Mouse (Mus musculus) kidney, adult 2 months (tissue): Measurements from ENCODE around the gene Pianp. TPM values are rescaled to one million over a fixed set of nuclear protein-coding genes. Genes with fewer than 3 reads are reported as not detected.

Experiments
- DNase-seq: peaks from one replicate; pipeline ENCODE4 v3.0.0; 2021
- H3K27ac ChIP-seq: fragments of 200-500 bp; 2 replicates; pipeline ENCODE4 v1.5.1; 2012; ENCODE audit warnings: low read depth, low read length, control low read depth, inconsistent platforms; ENCODE audit not compliant: insufficient read depth
- H3K27me3 ChIP-seq: fragments of 200-500 bp; replicated peaks from 2 replicates; pipeline ENCODE4 v1.6.1; 2012; ENCODE audit warnings: mild to moderate bottlenecking, moderate library complexity, low read length, inconsistent platforms; ENCODE audit not compliant: control insufficient read depth, insufficient read depth
- H3K36me3 ChIP-seq: fragments of 200-500 bp; 2 replicates; pipeline ENCODE4 v1.6.1; 2012; ENCODE audit warnings: mild to moderate bottlenecking, moderate library complexity, low read length, inconsistent platforms; ENCODE audit not compliant: control insufficient read depth, insufficient read depth
- H3K4me1 ChIP-seq: fragments of 200-500 bp; 2 replicates; pipeline ENCODE4 v1.6.1; 2011; ENCODE audit warnings: low read length; ENCODE audit not compliant: control insufficient read depth, insufficient read depth
- H3K4me3 ChIP-seq: fragments of 200-500 bp; 2 replicates; pipeline ENCODE4 v1.5.1; 2011; ENCODE audit warnings: mild to moderate bottlenecking, low read depth, low read length, control low read depth; ENCODE audit not compliant: insufficient read depth
- CTCF ChIP-seq: fragments of 200-500 bp; conservative IDR thresholded peaks from 2 replicates; pipeline ENCODE4 v1.5.1; 2011; ENCODE audit warnings: low read depth, mild to moderate bottlenecking, control low read depth, low read length, moderate library complexity, mixed read lengths; ENCODE audit not compliant: insufficient read depth, insufficient read length
- POLR2A ChIP-seq: fragments of 200-500 bp; IDR thresholded peaks from one replicate; pipeline ENCODE4 v1.6.1; 2011; ENCODE audit warnings: low read depth, low read length, control low read depth
- WGBS: fragments of 180-500 bp; shearing (Covaris S2); methylation state at CpG from one replicate; pipeline ENCODE4 v1.1.7; 2018; 5-methylcytosine and 5-hydroxymethylcytosine counted together
- polyA plus RNA-seq: library from polyadenylated mRNA; depleted of rRNA; stranded (reverse); fragments of >200 nt; gene quantifications from 2 replicates; pipeline ENCODE4 v1.2.3, GENCODE M21; 2012

Pianp gene
- polyA plus RNA-seq, 1 experiment = 0.95 TPM

- H3K4me3 ChIP-seq = peak overlapping the region; percentile 50
- peaks cover 5% of the 10 kb centered on the region; the same call in 1 of the 2 replicates for H3K4me1 ChIP-seq
- 6% methylated on average over 8 of the region's 8 CpGs for WGBS
- peaks cover 2% of the 10 kb centered on the region for H3K36me3 ChIP-seq
- no peaks in the 10 kb centered on the region for H3K27me3 ChIP-seq
- no peak for DNase-seq
- peak overlapping the region; percentile 51 for H3K27ac ChIP-seq
- TF ChIP-seq CTCF (no peak), POLR2A (no peak)
Measured at GRCm38 (mm10) chr6:125039131-125039530, 42.6 kb downstream of the Pianp start.

DNA sequence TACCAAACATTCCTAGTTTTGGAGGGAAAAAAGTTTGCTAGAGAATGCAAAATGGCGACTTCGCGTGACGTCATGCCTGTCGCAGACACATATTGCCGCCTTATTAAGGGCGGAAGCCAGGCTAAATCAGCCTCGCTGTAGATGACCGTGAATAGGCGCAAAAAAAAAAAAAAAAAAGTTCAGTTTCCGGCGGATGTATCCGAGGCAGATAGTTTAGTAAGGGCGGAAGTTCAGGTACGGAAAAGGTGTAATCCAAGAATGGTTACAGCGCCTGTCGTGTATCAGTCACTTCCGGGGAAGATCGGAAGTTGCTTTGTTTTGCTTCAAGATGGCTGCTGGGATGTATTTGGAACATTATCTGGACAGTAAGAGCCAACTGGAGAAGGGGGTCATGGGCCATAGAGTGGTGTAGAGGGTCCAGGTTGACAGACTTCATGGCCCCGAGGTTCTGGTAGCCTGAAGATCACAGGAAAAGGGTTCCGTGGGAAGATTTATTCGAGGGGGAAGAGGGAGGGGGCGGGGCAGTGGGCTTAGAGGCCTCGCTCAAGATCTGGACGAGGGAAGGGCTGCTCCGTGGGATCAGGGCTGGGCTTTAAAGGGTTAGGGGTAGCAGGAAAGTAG lies 43.1 kb downstream of the Pianp start, which contains the start of gene Ing4:
Gene Ing4 (plus strand): TSS at position 228 of the 621 bp plus-strand sequence.
- DNase-seq = peak; percentile 97
- Histone ChIP-seq H3K27me3 (no peaks in the 10 kb centered on the region), H3K27ac (peak within 1 kb of the TSS; percentile 51), H3K4me1 (peaks cover 5% of the 10 kb centered on the region; the same call in 1 of the 2 replicates), H3K36me3 (peaks cover 2% of the 10 kb centered on the region), H3K4me3 (peak within 1 kb of the TSS; percentile 93)
- under 1% methylated on average over 26 of the region's 26 CpGs for WGBS
- TF ChIP-seq CTCF = no peak
- TF ChIP-seq POLR2A = no peak

DNA sequence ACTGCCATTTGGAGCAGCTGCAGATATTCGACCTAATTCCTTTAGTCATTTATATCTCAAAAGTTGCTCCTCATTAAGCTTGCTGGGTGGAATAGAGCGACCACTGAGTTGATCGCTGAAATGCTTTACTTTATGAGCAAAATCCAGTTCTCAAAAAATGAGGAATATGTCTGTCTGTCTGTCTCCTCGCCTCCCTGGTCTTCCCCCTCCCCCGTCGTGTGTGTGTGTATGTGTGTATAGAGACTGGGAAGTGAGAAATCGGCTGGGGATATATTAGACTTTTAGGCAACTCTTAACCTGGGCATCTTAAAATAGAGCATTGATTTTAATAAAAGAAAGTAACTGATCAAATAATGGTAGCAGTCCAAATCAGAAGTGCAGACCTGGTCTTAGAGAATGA lies 43.7 kb downstream of the Pianp start:
- Histone ChIP-seq H3K27me3 (no peaks in the 10 kb centered on the region), H3K27ac (0 out of 2 replicates have a peak overlapping the region, but pooled peaks have one; percentile 27), H3K4me1 (peaks cover 5% of the 10 kb centered on the region; the same call in 1 of the 2 replicates), H3K36me3 (peaks cover 5% of the 10 kb centered on the region), H3K4me3 (peak overlapping the region; percentile 93)
- WGBS = 12% methylated on average over 7 of the region's 7 CpGs
- no peak for TF ChIP-seq CTCF
- no peak for TF ChIP-seq POLR2A
- no peak for DNase-seq

GRCm38 (mm10) chr6:125041047-125041446 lies 44.6 kb downstream of the Pianp start:
- peak; percentile 10 for DNase-seq
- Histone ChIP-seq H3K4me1 (peaks cover 5% of the 10 kb centered on the region; the same call in 1 of the 2 replicates), H3K27me3 (no peaks in the 10 kb centered on the region), H3K36me3 (peaks cover 5% of the 10 kb centered on the region), H3K4me3 (no peak overlapping the region), H3K27ac (no peak overlapping the region)
- WGBS = 51% methylated on average over 7 of the region's 7 CpGs
- TF ChIP-seq POLR2A = no peak
- no peak for TF ChIP-seq CTCF

GRCm38 (mm10) chr6:125042081-125042480 lies 45.6 kb downstream of the Pianp start:
- 85% methylated on average over 7 of the region's 7 CpGs for WGBS
- H3K4me1 ChIP-seq = peaks cover 5% of the 10 kb centered on the region; the same call in 1 of the 2 replicates
- no peak overlapping the region for H3K27ac ChIP-seq
- TF ChIP-seq POLR2A (no peak), CTCF (no peak)
- peaks cover 3% of the 10 kb centered on the region for H3K36me3 ChIP-seq
- H3K27me3 ChIP-seq = no peaks in the 10 kb centered on the region
- no peak overlapping the region for H3K4me3 ChIP-seq
- no peak for DNase-seq

DNA sequence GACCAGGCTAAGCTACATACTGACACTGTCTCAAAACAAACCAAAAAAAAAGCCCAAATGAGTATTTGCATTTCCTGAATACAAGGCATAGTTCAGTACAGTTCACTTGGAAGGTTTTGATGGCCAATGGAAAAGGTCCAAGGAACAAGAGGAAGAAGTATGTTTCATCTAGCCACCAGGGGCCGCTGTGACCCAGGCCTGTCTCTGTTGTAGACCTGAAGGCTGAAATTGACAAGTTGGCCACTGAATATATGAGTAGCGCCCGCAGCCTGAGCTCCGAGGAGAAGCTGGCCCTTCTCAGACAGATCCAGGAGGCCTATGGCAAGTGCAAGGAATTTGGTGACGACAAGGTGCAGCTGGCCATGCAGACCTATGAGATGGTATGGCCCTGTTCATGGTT lies 50.2 kb downstream of the Pianp start:
- H3K27ac ChIP-seq = no peak overlapping the region
- no peak overlapping the region for H3K4me3 ChIP-seq
- no peaks in the 10 kb centered on the region for H3K4me1 ChIP-seq
- TF ChIP-seq CTCF (peak; percentile 87), POLR2A (no peak)
- no peaks in the 10 kb centered on the region for H3K27me3 ChIP-seq
- peak; percentile 88 for DNase-seq
- 27% methylated on average over 5 of the region's 5 CpGs for WGBS
- H3K36me3 ChIP-seq = peaks cover 3% of the 10 kb centered on the region

DNA sequence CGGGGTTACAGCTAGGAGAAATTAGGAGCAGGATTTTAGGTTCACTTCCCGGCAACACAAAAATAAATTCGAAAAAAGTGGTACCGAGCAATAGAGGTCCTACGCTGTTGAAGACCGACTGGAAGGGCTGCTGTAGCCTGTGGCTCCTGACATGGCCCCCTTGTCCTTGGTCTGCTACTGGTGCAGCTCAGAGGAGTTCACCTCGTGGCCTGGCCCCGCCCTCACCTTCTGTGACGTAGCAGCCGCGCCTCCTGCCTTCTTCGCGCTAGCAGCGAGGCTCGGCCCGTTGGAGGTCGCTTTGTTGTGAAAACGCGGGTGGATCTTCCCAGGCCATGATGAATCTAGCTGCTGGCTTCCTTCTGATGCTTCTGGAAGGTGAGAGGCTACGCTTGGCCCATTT lies 53.2 kb downstream of the Pianp start, which contains the start of gene Acrbp:
Gene Acrbp (plus strand): TSS at position 12 of the 400 bp plus-strand sequence.
- Histone ChIP-seq H3K4me3 (no peak within 1 kb of the TSS), H3K27me3 (no peaks in the 10 kb centered on the region), H3K27ac (no peak within 1 kb of the TSS), H3K36me3 (peaks cover 3% of the 10 kb centered on the region), H3K4me1 (no peaks in the 10 kb centered on the region)
- DNase-seq = no peak
- TF ChIP-seq CTCF = no peak
- no peak for TF ChIP-seq POLR2A
- 62% methylated on average over 20 of the region's 20 CpGs for WGBS
